Mouse (Mus musculus) liver, adult 2 months (tissue): ENCODE measurements around the gene Arhgef39. TPM values are rescaled to one million over a fixed set of nuclear protein-coding genes. Genes with fewer than 3 reads are reported as not detected.
A peak's percentile ranks its signal among the peaks of the same experiment; 100 is the strongest.

Experiments
- DNase-seq: peaks from one replicate; pipeline ENCODE4 v3.0.0-alpha.2; 2011; ENCODE audit warnings: low read depth, low spot score; ENCODE audit errors: extremely low read depth
- H3K27ac ChIP-seq: fragments of 200-500 bp; replicated peaks from 2 replicates; pipeline ENCODE4 v1.5.1; 2012; ENCODE audit warnings: low read depth, mild to moderate bottlenecking, control low read depth, inconsistent platforms, low read length; ENCODE audit not compliant: insufficient read depth
- H3K27me3 ChIP-seq: fragments of 200-500 bp; 2 replicates; pipeline ENCODE4 v1.6.1; 2012; ENCODE audit warnings: mild to moderate bottlenecking, moderate library complexity, low read length, inconsistent platforms; ENCODE audit not compliant: control insufficient read depth, insufficient read depth
- H3K36me3 ChIP-seq: fragments of 200-500 bp; 2 replicates; pipeline ENCODE4 v1.6.1; 2012; ENCODE audit warnings: low read length, inconsistent platforms; ENCODE audit not compliant: control insufficient read depth, insufficient read depth
- H3K4me1 ChIP-seq: fragments of 200-500 bp; 2 replicates; pipeline ENCODE4 v1.6.1; 2011; ENCODE audit warnings: low read length; ENCODE audit not compliant: control insufficient read depth, insufficient read depth
- H3K4me3 ChIP-seq: fragments of 200-500 bp; 2 replicates; pipeline ENCODE4 v1.5.1; 2011; ENCODE audit warnings: low read depth, mild to moderate bottlenecking, control low read depth, low read length, moderate library complexity; ENCODE audit not compliant: insufficient read depth
- H3K79me2 ChIP-seq: fragments of 200-500 bp; 2 replicates; pipeline ENCODE4 v1.6.1; 2012; ENCODE audit warnings: inconsistent platforms, mild to moderate bottlenecking, low read length, moderate library complexity; ENCODE audit not compliant: control insufficient read depth, insufficient read depth
- H3K9ac ChIP-seq: fragments of 200-500 bp; 2 replicates; pipeline ENCODE4 v1.6.1; 2012; ENCODE audit warnings: low read depth, mild to moderate bottlenecking, control low read depth, inconsistent platforms, low read length
- CTCF ChIP-seq: fragments of 200-500 bp; IDR thresholded peaks from 2 replicates; pipeline ENCODE4 v1.5.1; 2011; ENCODE audit warnings: low read depth, low read length, control low read depth
- POLR2A ChIP-seq: fragments of 200-500 bp; IDR thresholded peaks from 2 replicates; pipeline ENCODE4 v1.6.1; 2011; ENCODE audit warnings: low read length, control low read depth; ENCODE audit not compliant: insufficient read depth; ENCODE audit errors: extremely low read depth
- WGBS: fragments of 180-500 bp; shearing (Covaris S2); methylation state at CpG from one replicate; pipeline ENCODE4 v1.1.7; 2018; 5-methylcytosine and 5-hydroxymethylcytosine counted together
- polyA plus RNA-seq: library from polyadenylated mRNA; depleted of rRNA; stranded (reverse); fragments of >200 nt; gene quantifications from 2 replicates; pipeline ENCODE4 v1.2.3, GENCODE M21; 2012; rRNA removed
- total RNA-seq: library from RNA; depleted of rRNA; stranded (reverse); fragments of >200 nt; gene quantifications from 2 replicates; pipeline ENCODE4 v1.2.3, GENCODE M21; 2014; rRNA removed

Gene Arhgef39
- total and polyA plus RNA-seq, 2 experiments: 0.74 to 1.4 TPM

GRCm38 (mm10) chr4:43452315-43452714, 47.2 kb downstream of the Arhgef39 start:
- Histone ChIP-seq H3K27me3 (0 out of 2 replicates have a peak, but pooled peaks cover 6% of the 10 kb centered on the region), H3K9ac (no peak overlapping the region), H3K4me1 (no peaks in the 10 kb centered on the region; the same call in 1 of the 2 replicates), H3K79me2 (no peaks in the 10 kb centered on the region), H3K36me3 (no peaks in the 10 kb centered on the region), H3K27ac (no peak overlapping the region), H3K4me3 (no peak overlapping the region)
- 44% methylated on average over 11 of the region's 11 CpGs for WGBS
- TF ChIP-seq CTCF (no peak), POLR2A (no peak)
- DNase-seq: no peak

GRCm38 (mm10) chr4:43448554-43448953, 50.9 kb downstream of the Arhgef39 start:
- Histone ChIP-seq H3K4me3 (no peak overlapping the region), H3K4me1 (peaks cover 5% of the 10 kb centered on the region; the same call in 1 of the 2 replicates), H3K27me3 (0 out of 2 replicates have a peak, but pooled peaks cover 6% of the 10 kb centered on the region), H3K27ac (no peak overlapping the region), H3K9ac (no peak overlapping the region), H3K79me2 (no peaks in the 10 kb centered on the region), H3K36me3 (peaks cover 6% of the 10 kb centered on the region; the same call in 1 of the 2 replicates)
- DNase-seq: peak; percentile 53
- 51% methylated on average over 3 of the region's 3 CpGs for WGBS
- TF ChIP-seq POLR2A (no peak), CTCF (no peak)

GRCm38 (mm10) chr4:43447251-43447650, 52.2 kb downstream of the Arhgef39 start:
- H3K4me3 ChIP-seq: no peak overlapping the region
- TF ChIP-seq POLR2A (no peak), CTCF (no peak)
- no peaks in the 10 kb centered on the region for H3K27me3 ChIP-seq
- H3K79me2 ChIP-seq: no peaks in the 10 kb centered on the region; the same call in 1 of the 2 replicates
- H3K9ac ChIP-seq: no peak overlapping the region
- peaks cover 5% of the 10 kb centered on the region; the same call in 1 of the 2 replicates for H3K4me1 ChIP-seq
- WGBS: 88% methylated on average over 13 of the region's 13 CpGs
- peaks cover 6% of the 10 kb centered on the region; the same call in 1 of the 2 replicates for H3K36me3 ChIP-seq
- no peak for DNase-seq
- no peak overlapping the region for H3K27ac ChIP-seq

Other genes starting within 250 kb of the Arhgef39 start
- gene Atp8b5, start 232.5 kb downstream of the Arhgef39 start, total RNA-seq: 0.13 and 0.28 TPM in 2 replicates
- 0.44 and 0.47 TPM in 2 replicates for gene Atp8b5, start 232.5 kb downstream of the Arhgef39 start, polyA plus RNA-seq
- 14.2 and 15.9 TPM in 2 replicates for gene Rusc2, start 117.7 kb downstream of the Arhgef39 start, total RNA-seq
- gene Rusc2, start 117.7 kb downstream of the Arhgef39 start, polyA plus RNA-seq: 17.2 and 17.5 TPM in 2 replicates
- gene Fam166b, start 70.6 kb downstream of the Arhgef39 start, total RNA-seq: not detected in 2 replicates
- gene Fam166b, start 70.6 kb downstream of the Arhgef39 start, polyA plus RNA-seq: not detected in 2 replicates
- 3.0 and 3.2 TPM in 2 replicates for gene Tesk1, start 57.8 kb downstream of the Arhgef39 start, total RNA-seq
- 25.0 and 28.3 TPM in 2 replicates for gene Tesk1, start 57.8 kb downstream of the Arhgef39 start, polyA plus RNA-seq
- 2.8 and 3.6 TPM in 2 replicates for gene Cd72, start 45.1 kb downstream of the Arhgef39 start, total RNA-seq
- 1.3 and 4.9 TPM in 2 replicates for gene Cd72, start 45.1 kb downstream of the Arhgef39 start, polyA plus RNA-seq
- gene Sit1, start 16.0 kb downstream of the Arhgef39 start, total RNA-seq: not detected in 2 replicates
- 0.13 and 0.51 TPM in 2 replicates for gene Sit1, start 16.0 kb downstream of the Arhgef39 start, polyA plus RNA-seq
- 190 and 221 TPM in 2 replicates for gene Ccdc107, start 6.8 kb downstream of the Arhgef39 start, total RNA-seq
- gene Ccdc107, start 6.8 kb downstream of the Arhgef39 start, polyA plus RNA-seq: 260 and 344 TPM in 2 replicates
- 0.20 and 0.28 TPM in 2 replicates for gene Car9, start 7.3 kb upstream of the Arhgef39 start, total RNA-seq
- 0.14 and 0.20 TPM in 2 replicates for gene Car9, start 7.3 kb upstream of the Arhgef39 start, polyA plus RNA-seq
- gene Tpm2, start 24.1 kb upstream of the Arhgef39 start, total RNA-seq: 1.8 and 8.4 TPM in 2 replicates
- 3.8 TPM in 2 replicates for gene Tpm2, start 24.1 kb upstream of the Arhgef39 start, polyA plus RNA-seq
- 37.8 and 41.1 TPM in 2 replicates for gene Creb3, start 62.6 kb upstream of the Arhgef39 start, total RNA-seq
- gene Creb3, start 62.6 kb upstream of the Arhgef39 start, polyA plus RNA-seq: 47.9 and 62.0 TPM in 2 replicates
- 39.9 and 42.8 TPM in 2 replicates for gene Tln1, start 63.0 kb upstream of the Arhgef39 start, total RNA-seq
- gene Tln1, start 63.0 kb upstream of the Arhgef39 start, polyA plus RNA-seq: 29.9 and 38.6 TPM in 2 replicates
- gene Rgp1, start 79.0 kb upstream of the Arhgef39 start, total RNA-seq: 15.9 and 18.7 TPM in 2 replicates
- gene Rgp1, start 79.0 kb upstream of the Arhgef39 start, polyA plus RNA-seq: 33.2 and 44.5 TPM in 2 replicates
- gene Gba2, start 79.2 kb upstream of the Arhgef39 start, total RNA-seq: 5.1 and 5.3 TPM in 2 replicates
- gene Gba2, start 79.2 kb upstream of the Arhgef39 start, polyA plus RNA-seq: 8.9 and 10.9 TPM in 2 replicates
- gene Msmp, start 84.8 kb upstream of the Arhgef39 start, total RNA-seq: not detected in 2 replicates
- not detected in 2 replicates for gene Msmp, start 84.8 kb upstream of the Arhgef39 start, polyA plus RNA-seq
- gene Npr2, start 132.2 kb upstream of the Arhgef39 start, total RNA-seq: 22.9 and 29.2 TPM in 2 replicates
- 24.1 and 39.1 TPM in 2 replicates for gene Npr2, start 132.2 kb upstream of the Arhgef39 start, polyA plus RNA-seq
- gene Spag8, start 153.9 kb upstream of the Arhgef39 start, total RNA-seq: 0.47 and 0.55 TPM in 2 replicates
- gene Spag8, start 153.9 kb upstream of the Arhgef39 start, polyA plus RNA-seq: 0.83 and 1.1 TPM in 2 replicates
- 202 and 236 TPM in 2 replicates for gene Hint2, start 156.8 kb upstream of the Arhgef39 start, total RNA-seq
- 215 and 231 TPM in 2 replicates for gene Hint2, start 156.8 kb upstream of the Arhgef39 start, polyA plus RNA-seq
- 0.46 and 0.81 TPM in 2 replicates for gene Tmem8b, start 169.3 kb upstream of the Arhgef39 start, total RNA-seq
- gene Tmem8b, start 169.3 kb upstream of the Arhgef39 start, polyA plus RNA-seq: 1.8 and 1.9 TPM in 2 replicates
- not detected in 2 replicates for gene Fam221b, start 169.4 kb upstream of the Arhgef39 start, total RNA-seq
- 0.02 TPM in 1 of 2 replicates, not detected in the other for gene Fam221b, start 169.4 kb upstream of the Arhgef39 start, polyA plus RNA-seq
- gene Olfr70, start 201.1 kb upstream of the Arhgef39 start, total RNA-seq: not detected in 2 replicates
- gene Olfr70, start 201.1 kb upstream of the Arhgef39 start, polyA plus RNA-seq: not detected in 2 replicates
- not detected in 2 replicates for gene Olfr71, start 210.6 kb upstream of the Arhgef39 start, total RNA-seq
- not detected in 2 replicates for gene Olfr71, start 210.6 kb upstream of the Arhgef39 start, polyA plus RNA-seq
- 0.09 and 0.13 TPM in 2 replicates for gene Hrct1, start 227.5 kb upstream of the Arhgef39 start, total RNA-seq
- gene Hrct1, start 227.5 kb upstream of the Arhgef39 start, polyA plus RNA-seq: 0.07 and 0.21 TPM in 2 replicates
- 0.07 and 0.18 TPM in 2 replicates for gene Spaar, start 230.3 kb upstream of the Arhgef39 start, total RNA-seq
- gene Spaar, start 230.3 kb upstream of the Arhgef39 start, polyA plus RNA-seq: 0.07 and 0.12 TPM in 2 replicates